Mouse (Mus musculus): ENCODE data around the gene Ptger4. TPM values are rescaled to one million over a fixed set of nuclear protein-coding genes. Genes with fewer than 3 reads are reported as not detected.

Ptger4 gene
- 85.6 TPM for polyA plus RNA-seq (2017; shearing (Covaris generic))

DNA sequence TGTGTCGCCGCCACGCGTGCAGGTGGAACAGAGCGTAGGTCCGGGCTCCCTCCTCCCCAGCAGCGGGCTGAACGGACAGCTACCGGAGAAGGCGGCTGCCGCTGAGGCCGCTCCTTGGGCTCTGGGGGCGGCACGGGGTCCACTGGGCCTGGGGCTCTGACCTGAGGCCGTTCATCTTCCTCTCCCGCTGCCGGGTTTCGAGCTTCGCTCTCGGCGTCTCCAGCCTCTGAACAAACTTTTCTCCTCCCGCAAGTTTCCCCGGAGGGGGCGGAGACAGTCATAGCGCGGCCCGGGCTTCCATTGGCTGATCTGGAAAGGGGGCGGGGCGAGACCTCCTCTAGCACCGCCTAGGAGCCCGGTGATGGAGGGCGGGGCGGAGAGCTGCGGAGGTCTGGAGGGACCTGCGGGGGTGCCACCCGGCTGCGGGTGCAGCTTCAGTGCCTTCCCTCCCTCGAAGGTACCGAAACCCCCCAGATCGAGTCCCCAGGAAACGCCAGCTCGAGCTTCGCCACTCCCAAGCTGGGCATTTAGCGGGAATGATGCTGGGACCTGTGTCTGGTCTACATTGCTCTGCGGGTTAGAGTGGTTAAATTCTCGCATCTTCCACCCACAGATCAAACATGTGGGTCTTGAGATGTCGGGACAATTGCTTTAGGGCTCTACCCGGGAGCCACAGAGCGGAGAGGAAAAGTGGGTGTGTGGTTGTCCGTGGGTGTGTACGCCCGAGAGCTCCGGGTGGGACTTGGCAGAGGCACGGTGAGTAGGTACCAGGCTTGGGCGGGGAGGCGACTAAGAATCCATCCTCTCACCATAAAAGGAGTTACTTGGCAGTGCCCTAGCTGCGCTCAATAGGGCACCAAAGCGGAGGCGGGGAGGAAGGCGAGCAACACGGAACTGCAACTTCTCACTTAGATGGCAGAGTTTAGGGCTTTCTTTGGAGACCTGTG, at the start of gene Ptger4:
Gene Ptger4 (minus strand): TSS at position 229 of the 947 bp plus-strand sequence.

DNA sequence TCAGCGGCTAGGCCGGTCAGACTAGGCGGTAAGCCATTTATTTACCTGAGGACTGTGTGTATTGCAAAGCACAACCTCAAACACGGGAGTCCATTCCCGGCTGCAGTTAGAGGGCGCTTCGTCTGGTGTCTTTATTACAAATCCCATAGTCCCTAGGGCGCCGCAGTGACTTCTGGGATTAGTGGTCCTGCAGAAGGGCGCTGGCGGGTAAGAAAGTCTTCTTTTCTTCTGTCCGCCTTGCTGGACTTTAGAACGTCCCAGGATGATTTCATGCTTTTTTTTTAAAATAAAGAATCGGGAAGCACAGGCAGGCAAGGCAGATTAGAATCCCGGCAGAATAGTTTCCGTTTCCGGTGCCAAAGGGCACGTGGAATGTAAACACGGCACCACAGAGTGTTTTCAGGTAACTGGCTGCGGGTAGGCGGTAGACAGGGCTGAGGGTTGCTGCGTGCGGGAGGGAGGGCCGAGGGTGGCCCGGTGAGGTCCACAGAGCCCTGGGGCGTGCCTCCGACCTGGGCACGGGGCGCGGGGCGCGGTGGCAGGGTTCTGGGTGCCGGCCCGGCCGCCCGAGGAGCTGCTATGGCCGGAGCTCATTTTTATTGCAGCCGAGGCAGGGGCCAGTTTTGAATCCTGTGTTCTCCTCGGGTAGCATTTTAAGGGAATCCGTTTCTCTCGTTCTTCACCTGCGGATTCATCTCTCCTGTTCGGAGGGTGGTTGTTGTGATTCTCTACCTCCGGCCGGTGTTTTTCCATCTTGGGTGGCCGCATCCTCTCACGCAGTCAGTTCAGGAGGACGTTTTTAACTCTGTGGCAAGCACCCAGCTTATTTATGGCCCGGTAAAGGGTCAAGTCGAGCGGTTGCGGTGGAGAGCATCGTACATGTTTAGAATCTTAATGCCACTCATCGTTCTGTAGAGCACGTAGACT, 58.4 kb downstream of the Ptger4 start, which contains the start of gene Ttc33:
Gene Ttc33 (plus strand): TSS at position 160 of the 927 bp plus-strand sequence.

Other genes starting within 250 kb of the Ptger4 start
- gene C7, start 180.4 kb downstream of the Ptger4 start, polyA plus RNA-seq (2017; shearing (Covaris generic)): not detected
- 30.0 TPM for gene Card6, start 135.6 kb downstream of the Ptger4 start, polyA plus RNA-seq (2017; shearing (Covaris generic))
- 866 TPM for gene Rpl37, start 127.5 kb downstream of the Ptger4 start, polyA plus RNA-seq (2017; shearing (Covaris generic))
- 32.9 TPM for gene Prkaa1, start 100.3 kb downstream of the Ptger4 start, polyA plus RNA-seq (2017; shearing (Covaris generic))
- gene Ttc33, start 58.7 kb downstream of the Ptger4 start, polyA plus RNA-seq (2017; shearing (Covaris generic)): 26.4 TPM

Data from effector memory CD4-positive, alpha-beta T cell, adult 5 months (primary cell).